Mouse (Mus musculus) midbrain, embryonic 11.5 days (tissue): ENCODE data around the gene Dll4. TPM values are rescaled to one million over a fixed set of nuclear protein-coding genes. Genes with fewer than 3 reads are reported as not detected.
A peak's percentile ranks its signal among the peaks of the same experiment; 100 is the strongest.

Experiments used
- ATAC-seq: fragments of 200-750 bp; cut with Nextera tagmentation; 2 replicates; pipeline ENCODE4 v1.8.0; 2017; ENCODE audit warnings: moderate TSS enrichment, moderate library complexity; ENCODE audit not compliant: low FRiP score
- DNase-seq: peaks from one replicate; pipeline ENCODE4 v3.0.0; 2015; ENCODE audit warnings: low spot score; ENCODE audit errors: missing footprints
- H3K27ac ChIP-seq: fragments of 300-500 bp; sonication (generic); 2 replicates; pipeline ENCODE4 v1.5.1; 2014; ENCODE audit warnings: low read depth, low read length
- H3K27me3 ChIP-seq: fragments of 300-500 bp; sonication (generic); 2 replicates; pipeline ENCODE4 v1.6.1; 2014; ENCODE audit warnings: mild to moderate bottlenecking, low read length, moderate library complexity, mixed read lengths; ENCODE audit not compliant: control insufficient read depth, insufficient read depth
- H3K36me3 ChIP-seq: fragments of 300-500 bp; sonication (generic); 2 replicates; pipeline ENCODE4 v1.6.1; 2014; ENCODE audit warnings: mild to moderate bottlenecking, low read length, moderate library complexity, mixed read lengths; ENCODE audit not compliant: control insufficient read depth, insufficient read depth
- H3K4me1 ChIP-seq: fragments of 300-500 bp; sonication (generic); 2 replicates; pipeline ENCODE4 v1.6.1; 2014; ENCODE audit warnings: low read length; ENCODE audit not compliant: control insufficient read depth, insufficient read depth
- H3K4me2 ChIP-seq: fragments of 300-500 bp; sonication (generic); 2 replicates; pipeline ENCODE4 v1.6.1; 2014; ENCODE audit warnings: mild to moderate bottlenecking, moderate library complexity
- H3K4me3 ChIP-seq: fragments of 300-500 bp; sonication (generic); 2 replicates; pipeline ENCODE4 v1.5.1; 2014; ENCODE audit warnings: low read depth, low read length
- H3K9ac ChIP-seq: fragments of 300-500 bp; sonication (generic); 2 replicates; pipeline ENCODE4 v1.6.1; 2014; ENCODE audit warnings: low read length
- H3K9me3 ChIP-seq: fragments of 300-500 bp; sonication (generic); 2 replicates; pipeline ENCODE4 v1.6.1; 2016; ENCODE audit warnings: low read length; ENCODE audit not compliant: control insufficient read depth
- WGBS: fragments of 180-500 bp; shearing (Covaris S2); extraction: QIAGEN DNeasy Blood & Tissue Kit; methylation state at CpG from one replicate; pipeline ENCODE4 v1.1.7; 2014; 5-methylcytosine and 5-hydroxymethylcytosine counted together
- polyA plus RNA-seq: library from polyadenylated mRNA; unstranded; fragments of >200 nt; fragmentation: Nextera tagmentation; extraction: Ambion mirVana; gene quantifications from 2 replicates; pipeline ENCODE4 v1.2.1, GENCODE M21; 2014

The Dll4 gene
- polyA plus RNA-seq, 1 experiment from 2014 or later = 4.0 TPM

- DNase-seq (no peak), ATAC-seq (no peak)
- Histone ChIP-seq H3K9ac (no peak overlapping the region), H3K36me3 (no peaks in the 10 kb centered on the region), H3K27ac (no peak overlapping the region), H3K4me2 (no peak overlapping the region), H3K27me3 (no peaks in the 10 kb centered on the region), H3K4me3 (no peak overlapping the region), H3K4me1 (peaks cover 19% of the 10 kb centered on the region), H3K9me3 (no peaks in the 10 kb centered on the region)
- 70% methylated on average over 6 of the region's 6 CpGs for WGBS
These were observed 22.7 kb upstream of the Dll4 start for GRCm38 (mm10) chr2:119302876-119303275.

DNA sequence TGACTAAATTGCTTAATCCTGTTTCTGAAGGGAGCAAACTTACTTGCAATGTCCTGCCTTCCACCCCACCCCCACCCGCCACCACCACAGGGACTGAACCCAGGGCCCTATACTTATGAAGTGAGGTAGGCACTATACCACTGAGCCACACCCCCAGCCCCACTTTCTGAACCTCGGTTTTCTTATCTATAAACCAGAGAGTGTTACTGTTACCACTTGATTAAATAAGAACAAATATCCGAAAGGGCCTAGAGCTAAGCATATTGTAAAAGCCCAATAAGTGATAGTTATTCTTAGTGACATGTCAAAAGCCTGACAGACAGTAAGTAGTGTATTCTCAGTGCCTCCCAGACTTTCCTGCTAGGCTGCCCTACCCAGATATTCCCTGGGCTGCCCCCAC is 21.2 kb upstream of the Dll4 start:
- no peak overlapping the region for H3K4me2 ChIP-seq
- no peak overlapping the region for H3K4me3 ChIP-seq
- H3K36me3 ChIP-seq = no peaks in the 10 kb centered on the region
- no peak overlapping the region for H3K27ac ChIP-seq
- WGBS = 58% methylated on average over 3 of the region's 3 CpGs
- DNase-seq = no peak
- ATAC-seq = no peak
- peaks cover 19% of the 10 kb centered on the region for H3K4me1 ChIP-seq
- H3K9ac ChIP-seq = no peak overlapping the region
- no peaks in the 10 kb centered on the region for H3K27me3 ChIP-seq
- H3K9me3 ChIP-seq = no peaks in the 10 kb centered on the region

- Histone ChIP-seq H3K9ac (no peak overlapping the region), H3K4me1 (peaks cover 19% of the 10 kb centered on the region), H3K4me2 (no peak overlapping the region), H3K4me3 (no peak overlapping the region), H3K27ac (no peak overlapping the region), H3K36me3 (no peaks in the 10 kb centered on the region), H3K9me3 (no peaks in the 10 kb centered on the region), H3K27me3 (no peaks in the 10 kb centered on the region)
- 21% methylated on average over 3 of the region's 3 CpGs for WGBS
- DNase-seq = peak; percentile 86
- ATAC-seq = peak; percentile 70
These were observed 20.8 kb upstream of the Dll4 start for GRCm38 (mm10) chr2:119304798-119305208.

- H3K27me3 ChIP-seq = no peaks in the 10 kb centered on the region
- no peak for DNase-seq
- H3K4me1 ChIP-seq = peaks cover 5% of the 10 kb centered on the region
- WGBS = 52% methylated on average over 12 of the region's 12 CpGs
- no peaks in the 10 kb centered on the region for H3K9me3 ChIP-seq
- ATAC-seq = no peak
- no peaks in the 10 kb centered on the region for H3K36me3 ChIP-seq
- no peak overlapping the region for H3K9ac ChIP-seq
- no peak overlapping the region for H3K4me3 ChIP-seq
- H3K27ac ChIP-seq = no peak overlapping the region
- H3K4me2 ChIP-seq = no peak overlapping the region
These were observed 14.0 kb upstream of the Dll4 start for GRCm38 (mm10) chr2:119311544-119311943.

DNA sequence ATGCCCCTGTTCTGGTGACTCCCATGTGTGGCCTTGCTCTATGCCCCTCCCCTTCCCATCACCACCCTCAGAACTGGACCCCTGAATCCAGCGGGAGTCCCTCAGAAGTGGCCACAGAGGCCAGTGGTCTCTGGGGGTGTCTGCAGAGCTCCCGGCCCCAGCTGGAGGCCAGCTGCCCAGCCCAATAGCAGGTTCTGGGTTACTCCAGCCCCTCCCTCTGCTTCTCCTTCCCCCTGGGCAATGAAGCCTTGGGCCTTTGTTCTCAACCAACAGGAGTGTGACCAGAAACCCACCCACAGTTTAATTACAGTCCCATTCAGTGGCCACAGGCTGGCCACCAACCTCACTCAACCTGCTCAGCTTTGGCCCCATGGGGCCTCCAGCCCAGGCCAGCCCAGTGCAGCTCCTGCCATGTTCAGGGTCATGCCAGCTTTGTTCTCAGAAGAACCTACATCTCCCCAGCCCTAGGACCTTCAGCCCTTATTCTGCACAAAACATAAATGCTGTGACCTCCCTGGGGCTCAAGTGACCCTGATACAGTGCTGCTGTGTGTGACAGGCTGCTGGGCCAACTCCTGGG is 13.1 kb upstream of the Dll4 start:
- no peak for DNase-seq
- Histone ChIP-seq H3K36me3 (no peaks in the 10 kb centered on the region), H3K4me3 (no peak overlapping the region), H3K27ac (no peak overlapping the region; the same call in 1 of the 2 replicates), H3K4me1 (peaks cover 5% of the 10 kb centered on the region), H3K9ac (0 out of 2 replicates have a peak overlapping the region, but pooled peaks have one; percentile 9), H3K27me3 (no peaks in the 10 kb centered on the region), H3K9me3 (no peaks in the 10 kb centered on the region), H3K4me2 (no peak overlapping the region)
- ATAC-seq = peak; percentile 40; the same call in 1 of the 2 replicates
- WGBS = 42% methylated on average over 2 of the region's 2 CpGs

GRCm38 (mm10) chr2:119313780-119314479 is 11.7 kb upstream of the Dll4 start:
- Histone ChIP-seq H3K9ac (no peak overlapping the region), H3K4me3 (no peak overlapping the region), H3K9me3 (no peaks in the 10 kb centered on the region), H3K4me2 (no peak overlapping the region), H3K27ac (no peak overlapping the region), H3K27me3 (peaks cover 9% of the 10 kb centered on the region; the same call in 1 of the 2 replicates), H3K4me1 (peaks cover 5% of the 10 kb centered on the region), H3K36me3 (no peaks in the 10 kb centered on the region)
- WGBS = 37% methylated on average over 10 of the region's 10 CpGs
- ATAC-seq (0 out of 2 replicates have a peak, but pooled peaks have one; percentile 27), DNase-seq (no peak)

- peaks cover 5% of the 10 kb centered on the region for H3K4me1 ChIP-seq
- DNase-seq = no peak
- no peaks in the 10 kb centered on the region for H3K9me3 ChIP-seq
- H3K9ac ChIP-seq = no peak overlapping the region
- no peak for ATAC-seq
- H3K4me3 ChIP-seq = no peak overlapping the region
- WGBS = 64% methylated on average over 12 of the region's 12 CpGs
- H3K36me3 ChIP-seq = no peaks in the 10 kb centered on the region
- no peak overlapping the region for H3K4me2 ChIP-seq
- H3K27me3 ChIP-seq = peaks cover 13% of the 10 kb centered on the region
- no peak overlapping the region for H3K27ac ChIP-seq
These were observed 10.8 kb upstream of the Dll4 start for GRCm38 (mm10) chr2:119314742-119315310.

DNA sequence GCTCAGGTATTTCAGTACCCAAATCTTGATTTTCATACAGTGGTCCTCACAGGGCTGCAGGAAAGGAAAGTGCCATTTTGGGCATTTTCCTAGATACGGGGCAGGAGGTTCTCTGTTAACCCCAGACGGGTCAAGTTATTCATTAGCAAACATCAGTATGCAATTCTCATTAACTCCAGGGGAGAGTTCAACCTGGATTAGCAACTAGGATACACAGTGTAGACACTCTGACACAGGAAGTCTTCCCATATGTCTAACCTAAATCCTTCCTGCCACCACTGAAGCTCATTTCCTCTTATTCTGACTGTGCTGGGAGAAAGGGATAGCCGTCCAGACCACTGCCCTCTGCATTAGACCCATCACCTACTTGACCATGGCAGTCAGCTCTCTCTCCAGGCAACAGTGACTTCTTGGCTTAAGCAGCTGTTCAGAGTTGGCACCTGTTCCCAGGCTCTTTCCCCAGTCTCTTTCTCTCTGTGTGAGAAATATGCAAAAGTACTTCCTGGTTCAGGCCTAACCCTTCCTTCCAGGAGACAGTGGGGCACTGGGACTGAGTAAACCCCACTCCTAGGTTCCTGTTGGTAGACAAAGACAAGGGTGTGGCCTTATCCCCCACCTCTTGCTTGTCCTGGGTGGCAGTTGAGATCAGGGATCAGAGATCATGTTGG is 7.4 kb upstream of the Dll4 start:
- ATAC-seq = no peak
- 75% methylated on average over 3 of the region's 3 CpGs for WGBS
- no peak for DNase-seq
- Histone ChIP-seq H3K27ac (no peak overlapping the region), H3K4me3 (no peak overlapping the region), H3K9ac (no peak overlapping the region), H3K9me3 (no peaks in the 10 kb centered on the region), H3K36me3 (no peaks in the 10 kb centered on the region), H3K4me1 (peaks cover 19% of the 10 kb centered on the region), H3K27me3 (peaks cover 46% of the 10 kb centered on the region), H3K4me2 (no peak overlapping the region)

DNA sequence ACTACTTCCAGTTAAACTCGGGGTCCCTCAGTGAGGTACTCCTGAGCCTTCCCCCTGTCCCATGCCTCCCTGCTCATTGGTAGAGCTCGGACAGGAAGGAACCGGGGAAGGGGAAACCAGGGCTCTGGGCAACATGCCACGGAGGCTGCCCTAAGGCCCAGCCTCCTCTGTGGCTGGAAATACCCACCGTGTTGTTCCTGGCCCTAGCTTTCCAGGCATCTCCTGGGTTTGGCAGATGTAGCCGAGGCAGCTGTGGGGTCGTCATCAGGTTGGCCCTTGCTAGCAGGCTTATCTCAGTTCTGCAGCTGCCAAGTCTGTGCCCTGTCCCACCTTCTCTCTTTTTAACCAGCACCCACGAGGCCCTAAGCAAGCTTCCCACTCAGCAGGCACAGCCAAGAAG is 5.0 kb upstream of the Dll4 start:
- Histone ChIP-seq H3K4me3 (no peak overlapping the region), H3K9ac (no peak overlapping the region), H3K27ac (no peak overlapping the region), H3K36me3 (no peaks in the 10 kb centered on the region), H3K4me1 (peaks cover 33% of the 10 kb centered on the region), H3K27me3 (peaks cover 70% of the 10 kb centered on the region), H3K9me3 (no peaks in the 10 kb centered on the region), H3K4me2 (no peak overlapping the region)
- DNase-seq = no peak
- WGBS = 75% methylated on average over 8 of the region's 8 CpGs
- ATAC-seq = no peak
